Mouse (Mus musculus) embryonic facial prominence, embryonic 10.5 days (tissue): Measurements from ENCODE around the gene Naga. TPM values are rescaled to one million over a fixed set of nuclear protein-coding genes. Genes with fewer than 3 reads are reported as not detected.
A peak's percentile ranks its signal among the peaks of the same experiment; 100 is the strongest.

Source experiments
- DNase-seq: peaks from one replicate; pipeline ENCODE4 v3.0.0-alpha.2; 2017; ENCODE audit warnings: low spot score
- H3K27ac ChIP-seq: fragments of 300-500 bp; sonication (generic); replicated peaks from 2 replicates; pipeline ENCODE4 v1.5.1; 2016; ENCODE audit warnings: mild to moderate bottlenecking
- H3K27me3 ChIP-seq: fragments of 300-500 bp; sonication (generic); replicated peaks from 2 replicates; pipeline ENCODE4 v1.6.1; 2016; ENCODE audit warnings: low read depth, mild to moderate bottlenecking; ENCODE audit not compliant: poor library complexity, severe bottlenecking
- H3K36me3 ChIP-seq: fragments of 300-500 bp; sonication (generic); replicated peaks from 2 replicates; pipeline ENCODE4 v1.6.1; 2016; ENCODE audit warnings: mild to moderate bottlenecking, moderate library complexity
- H3K4me1 ChIP-seq: fragments of 300-500 bp; sonication (generic); 2 replicates; pipeline ENCODE4 v1.6.1; 2016
- H3K4me3 ChIP-seq: fragments of 300-500 bp; sonication (generic); 2 replicates; pipeline ENCODE4 v1.5.1; 2016; ENCODE audit warnings: mild to moderate bottlenecking, moderate library complexity
- H3K9me3 ChIP-seq: fragments of 300-500 bp; sonication (generic); 2 replicates; pipeline ENCODE4 v1.6.1; 2016; ENCODE audit warnings: mild to moderate bottlenecking
- WGBS: fragments of 180-500 bp; shearing (Covaris S2); methylation state at CpG from one replicate; pipeline ENCODE4 v1.1.7; 2016; 5-methylcytosine and 5-hydroxymethylcytosine counted together
- polyA plus RNA-seq: library from polyadenylated mRNA; unstranded; fragments of >200 nt; fragmentation: Nextera tagmentation; extraction: Ambion mirVana; gene quantifications from 2 replicates; pipeline ENCODE4 v1.2.1, GENCODE M21; 2016

Naga gene
- polyA plus RNA-seq, 1 experiment from 2014 or later = 19.2 TPM

DNA sequence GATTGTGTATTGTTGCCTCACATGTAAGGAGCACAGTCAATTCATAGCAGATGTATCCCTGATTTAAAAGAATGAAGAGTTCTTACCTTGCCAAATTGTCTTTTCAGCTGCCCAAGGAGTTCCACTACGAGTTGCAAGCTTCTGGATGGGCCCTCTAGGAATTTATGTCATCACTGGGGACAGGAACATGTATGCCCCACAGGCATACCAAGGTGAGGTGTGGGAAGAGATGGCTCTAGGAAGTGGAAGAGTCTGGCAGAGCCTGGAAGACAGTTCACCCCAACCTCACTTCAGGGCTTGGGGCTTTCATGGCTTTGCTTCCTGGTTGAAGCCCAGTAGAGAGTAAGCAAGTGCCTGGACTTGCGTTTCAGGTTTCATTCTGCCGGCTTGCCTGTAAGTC, 30.3 kb downstream of the Naga start:
- Histone ChIP-seq H3K9me3 (no peaks in the 10 kb centered on the region), H3K27ac (no peak overlapping the region), H3K36me3 (no peaks in the 10 kb centered on the region), H3K4me3 (no peak overlapping the region), H3K27me3 (no peaks in the 10 kb centered on the region), H3K4me1 (no peaks in the 10 kb centered on the region)
- DNase-seq = no peak
- 82% methylated on average over 3 of the region's 3 CpGs for WGBS

- Histone ChIP-seq H3K4me1 (no peaks in the 10 kb centered on the region), H3K36me3 (no peaks in the 10 kb centered on the region), H3K27me3 (no peaks in the 10 kb centered on the region), H3K27ac (no peak overlapping the region), H3K9me3 (no peaks in the 10 kb centered on the region), H3K4me3 (no peak overlapping the region)
- DNase-seq = no peak
- WGBS = 72% methylated on average over 3 of the region's 3 CpGs
Measured at GRCm38 (mm10) chr15:82307107-82307506, 31.6 kb downstream of the Naga start.

DNA sequence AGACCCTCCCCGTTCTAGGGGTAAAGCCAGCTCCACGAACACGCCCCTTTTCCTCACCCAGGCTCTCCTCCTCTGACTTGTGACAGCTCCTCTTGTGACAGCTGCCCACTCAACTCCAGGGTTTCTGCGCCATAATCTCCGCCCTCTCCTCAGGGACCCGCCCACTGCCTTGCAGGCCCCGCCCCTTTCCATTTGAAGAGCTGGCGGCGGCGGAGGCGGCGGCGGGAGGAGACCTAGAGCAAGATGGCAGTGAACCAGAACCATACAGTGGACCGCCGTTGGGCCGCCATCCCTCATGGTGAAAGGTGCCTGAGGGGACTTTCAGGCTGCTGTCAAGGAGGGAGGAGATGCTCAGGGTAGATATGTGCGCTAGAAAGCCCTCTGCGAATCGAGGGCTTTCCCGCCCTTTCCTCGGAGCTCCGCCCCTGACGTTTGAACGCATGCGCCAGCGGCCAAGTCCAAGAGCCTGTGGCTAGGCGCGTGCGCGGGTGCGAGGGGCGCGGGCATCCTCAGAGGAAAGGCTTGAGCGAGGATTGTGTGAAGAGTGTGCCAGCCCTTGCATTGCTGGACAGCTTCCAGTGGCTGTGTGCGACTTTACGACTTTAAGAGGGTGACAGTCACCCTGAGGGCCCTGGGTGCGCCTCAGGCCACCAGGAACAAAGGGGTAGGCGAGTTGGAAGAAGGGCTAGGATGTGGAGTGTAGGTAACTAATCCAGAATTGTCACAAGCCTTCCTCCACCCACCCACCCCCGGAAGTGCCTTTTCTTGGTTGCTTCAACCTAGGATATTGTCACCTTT, 39.8 kb downstream of the Naga start, which contains the start of gene Wbp2nl:
Gene Wbp2nl (plus strand): TSS at position 191 of the 798 bp plus-strand sequence.
- peaks cover 3% of the 10 kb centered on the region; the same call in 1 of the 2 replicates for H3K4me1 ChIP-seq
- H3K36me3 ChIP-seq = no peaks in the 10 kb centered on the region
- H3K4me3 ChIP-seq = 0 out of 2 replicates have a peak within 1 kb of the TSS, but pooled peaks have one; percentile 8
- peak; percentile 26 for DNase-seq
- H3K27ac ChIP-seq = no peak within 1 kb of the TSS
- peaks cover 8% of the 10 kb centered on the region for H3K27me3 ChIP-seq
- WGBS = 59% methylated on average over 39 of the region's 39 CpGs
- peaks cover 5% of the 10 kb centered on the region; the same call in 1 of the 2 replicates for H3K9me3 ChIP-seq

DNA sequence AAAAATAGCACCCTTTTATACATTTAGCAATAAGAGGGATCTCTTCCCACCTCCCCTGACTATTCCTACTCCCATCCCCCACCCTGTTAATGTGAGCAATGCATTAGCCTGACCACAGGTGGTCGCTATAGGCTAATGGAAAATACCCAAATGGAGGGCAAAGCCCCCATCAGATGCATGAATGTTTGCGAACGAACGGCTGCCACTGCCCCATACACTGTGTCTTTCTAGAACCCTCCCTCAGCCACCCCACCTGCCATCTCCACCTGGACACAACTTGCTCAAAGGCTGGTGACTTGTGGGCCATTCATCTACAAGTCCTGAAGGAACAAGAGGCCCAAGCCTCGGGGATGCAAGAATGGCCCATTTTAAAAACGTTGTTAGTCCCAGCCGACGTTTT, 44.7 kb downstream of the Naga start:
- DNase-seq = peak; percentile 31
- peaks cover 4% of the 10 kb centered on the region; the same call in 1 of the 2 replicates for H3K9me3 ChIP-seq

DNA sequence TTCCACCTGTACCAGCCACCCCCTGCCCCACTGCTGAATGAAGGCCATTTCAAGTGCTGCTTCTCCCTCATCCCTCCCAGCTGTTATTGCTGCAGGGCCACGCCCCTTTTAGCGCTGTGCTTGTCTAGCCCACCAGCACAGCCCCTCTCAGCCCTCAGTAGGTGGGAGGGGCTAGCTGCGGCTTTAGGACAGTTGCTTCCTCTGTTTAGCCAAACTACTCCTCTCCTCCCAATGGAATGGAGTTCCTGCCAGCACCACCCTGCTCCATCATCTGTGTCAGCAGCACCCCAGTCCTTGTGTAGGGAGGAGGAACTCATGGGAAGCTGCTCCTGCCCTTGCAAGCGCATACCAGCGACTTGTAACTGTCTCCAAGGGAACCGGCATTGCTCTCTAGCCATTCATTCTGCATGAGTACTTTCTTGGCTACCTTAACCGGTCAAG, 45.4 kb downstream of the Naga start:
- whole genome bisulfite sequencing = 20% methylated on average over 7 of the region's 7 CpGs
- peak; percentile 54 for DNase-seq

More for the DNA sequence above, 44.7 kb downstream of the Naga start:
- no peak overlapping the region for H3K27ac ChIP-seq
- peaks cover 19% of the 10 kb centered on the region for H3K4me1 ChIP-seq
- H3K4me3 ChIP-seq = no peak overlapping the region
- peaks cover 28% of the 10 kb centered on the region for H3K36me3 ChIP-seq
- WGBS = 57% methylated on average over 8 of the region's 8 CpGs
- H3K27me3 ChIP-seq = peaks cover 4% of the 10 kb centered on the region

GRCm38 (mm10) chr15:82292851-82293250, 45.9 kb downstream of the Naga start:
- peak overlapping the region; percentile 27; the same call in 1 of the 2 replicates for H3K4me3 ChIP-seq
- H3K27me3 ChIP-seq = no peaks in the 10 kb centered on the region
- DNase-seq = no peak
- H3K36me3 ChIP-seq = peaks cover 40% of the 10 kb centered on the region
- H3K9me3 ChIP-seq = no peaks in the 10 kb centered on the region
- peaks cover 19% of the 10 kb centered on the region for H3K4me1 ChIP-seq
- H3K27ac ChIP-seq = no peak overlapping the region
- WGBS = 28% methylated on average over 5 of the region's 5 CpGs

More for the DNA sequence above, 45.4 kb downstream of the Naga start:
- H3K9me3 ChIP-seq = no peaks in the 10 kb centered on the region
- peak overlapping the region; percentile 27; the same call in 1 of the 2 replicates for H3K4me3 ChIP-seq
- no peaks in the 10 kb centered on the region for H3K27me3 ChIP-seq
- H3K27ac ChIP-seq = no peak overlapping the region
- H3K4me1 ChIP-seq = peaks cover 19% of the 10 kb centered on the region
- H3K36me3 ChIP-seq = peaks cover 36% of the 10 kb centered on the region

- Histone ChIP-seq H3K4me3 (no peak overlapping the region), H3K4me1 (peaks cover 19% of the 10 kb centered on the region), H3K9me3 (no peaks in the 10 kb centered on the region), H3K36me3 (peaks cover 66% of the 10 kb centered on the region), H3K27me3 (no peaks in the 10 kb centered on the region), H3K27ac (no peak overlapping the region)
- WGBS = 90% methylated on average over 7 of the region's 7 CpGs
- no peak for DNase-seq
Measured at GRCm38 (mm10) chr15:82290252-82290651, 48.5 kb downstream of the Naga start.

DNA sequence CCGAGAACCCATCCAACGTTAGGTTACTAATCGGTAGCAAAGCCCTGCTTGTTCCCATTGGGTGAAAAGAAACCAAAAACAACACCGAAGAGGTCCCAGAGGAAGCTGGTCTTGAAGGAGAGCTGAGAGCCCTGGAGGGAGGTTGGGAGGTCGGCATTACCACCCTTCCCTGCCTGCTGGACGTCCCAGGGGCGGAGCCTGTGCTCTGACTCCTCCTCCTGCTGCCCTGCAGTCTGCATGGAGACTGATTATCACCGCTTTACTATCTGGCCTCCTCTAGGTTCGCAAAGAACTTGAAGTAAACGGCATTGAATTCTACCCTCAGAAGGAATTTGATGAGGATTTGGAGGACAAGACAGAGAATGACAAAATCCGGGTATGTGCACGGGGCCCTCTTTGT, 52.6 kb downstream of the Naga start:
- no peak overlapping the region for H3K27ac ChIP-seq
- 68% methylated on average over 12 of the region's 12 CpGs for WGBS
- no peaks in the 10 kb centered on the region for H3K9me3 ChIP-seq
- no peak overlapping the region for H3K4me3 ChIP-seq
- no peaks in the 10 kb centered on the region for H3K4me1 ChIP-seq
- DNase-seq = no peak
- no peaks in the 10 kb centered on the region for H3K27me3 ChIP-seq
- H3K36me3 ChIP-seq = peaks cover 100% of the 10 kb centered on the region

- no peak overlapping the region for H3K27ac ChIP-seq
- peaks cover 86% of the 10 kb centered on the region for H3K36me3 ChIP-seq
- no peak for DNase-seq
- H3K4me3 ChIP-seq = no peak overlapping the region
- peaks cover 21% of the 10 kb centered on the region for H3K4me1 ChIP-seq
- H3K9me3 ChIP-seq = no peaks in the 10 kb centered on the region
- H3K27me3 ChIP-seq = 0 out of 2 replicates have a peak, but pooled peaks cover 5% of the 10 kb centered on the region
- WGBS = 89% methylated on average over 4 of the region's 4 CpGs
Measured at GRCm38 (mm10) chr15:82280638-82281037, 58.1 kb downstream of the Naga start.

Other genes with a start within 250 kb of the Naga start
- 23.4 and 24.2 TPM in 2 replicates for gene Ccdc134, start 211.0 kb downstream of the Naga start, polyA plus RNA-seq
- 172 and 192 TPM in 2 replicates for gene Srebf2, start 191.7 kb downstream of the Naga start, polyA plus RNA-seq
- 0.35 and 0.38 TPM in 2 replicates for gene Shisa8, start 126.1 kb downstream of the Naga start, polyA plus RNA-seq
- 0.10 and 0.75 TPM in 2 replicates for gene Tnfrsf13c, start 114.6 kb downstream of the Naga start, polyA plus RNA-seq
- gene Cenpm, start 94.2 kb downstream of the Naga start, polyA plus RNA-seq = 81.5 and 82.5 TPM in 2 replicates
- not detected in 2 replicates for gene 1500009C09Rik, start 86.5 kb downstream of the Naga start, polyA plus RNA-seq
- 49.4 and 55.6 TPM in 2 replicates for gene Sept3, start 64.0 kb downstream of the Naga start, polyA plus RNA-seq
- 0.14 TPM in 1 of 2 replicates, not detected in the other for gene Wbp2nl, start 40.0 kb downstream of the Naga start, polyA plus RNA-seq
- 4.9 TPM in 2 replicates for gene Pheta2, start within 50 bp of the Naga start, polyA plus RNA-seq
- gene Smdt1, start within 50 bp of the Naga start, polyA plus RNA-seq = 212 and 215 TPM in 2 replicates
- 243 and 256 TPM in 2 replicates for gene Ndufa6, start 15.4 kb upstream of the Naga start, polyA plus RNA-seq
- gene Cyp2d22, start 41.3 kb upstream of the Naga start, polyA plus RNA-seq = 2.1 and 3.0 TPM in 2 replicates
- not detected in 2 replicates for gene Cyp2d11, start 55.1 kb upstream of the Naga start, polyA plus RNA-seq
- not detected in 2 replicates for gene Cyp2d10, start 68.3 kb upstream of the Naga start, polyA plus RNA-seq
- not detected in 2 replicates for gene Cyp2d9, start 94.5 kb upstream of the Naga start, polyA plus RNA-seq
- not detected in 2 replicates for gene Cyp2d12, start 216.1 kb upstream of the Naga start, polyA plus RNA-seq